ENCODE assay signal across 8 mouse cellular contexts in the genomic region with DNA sequence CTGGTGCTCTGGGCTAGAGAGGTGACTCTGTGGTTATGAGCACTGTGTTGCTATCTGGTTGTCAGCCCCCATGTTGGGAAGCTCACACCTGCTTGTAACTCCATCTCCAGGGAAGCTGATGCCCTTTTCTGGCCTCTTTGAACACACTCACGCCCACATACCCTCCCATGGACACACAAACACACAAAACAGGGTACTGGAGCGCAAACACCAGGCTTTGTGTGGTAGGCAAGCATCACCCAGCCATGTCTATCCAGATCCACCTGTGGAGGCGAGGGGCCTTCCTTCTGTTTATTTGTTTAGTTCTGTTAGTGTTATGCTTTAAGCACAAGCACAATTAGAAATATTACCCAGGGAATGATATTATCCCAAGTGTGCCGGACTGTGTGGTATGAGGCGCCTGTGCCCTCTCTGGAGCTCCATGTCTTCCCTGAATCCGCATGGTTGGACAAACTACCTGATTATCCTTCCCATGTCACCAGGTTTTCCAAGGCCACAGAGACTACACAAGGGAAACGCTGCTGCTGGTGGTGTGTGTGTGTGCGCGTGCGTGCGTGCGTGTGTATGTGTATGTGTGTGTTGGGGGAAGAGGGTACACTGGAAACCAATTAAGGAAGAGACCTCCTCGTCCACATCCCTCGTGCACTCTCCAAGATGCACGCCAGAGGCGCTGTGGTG. TPM values are rescaled to one million over a fixed set of nuclear protein-coding genes. Genes with fewer than 3 reads are reported as not detected.
DNase-seq lines count a peak whose midpoint lies in the region; ATAC-seq and TF ChIP-seq lines count a peak whose summit lies in the region.

No protein-coding gene starts in this region.

- H3K27ac ChIP-seq in heart, adult 2 months, result peak overlapping the region; percentile 84
- peak overlapping the region; percentile 91 for H3K27ac ChIP-seq in embryonic facial prominence, embryonic 12.5 days
- peak overlapping the region; percentile 84 for H3K27ac ChIP-seq in hindbrain, embryonic 15.5 days (replicated peaks)
- H3K27ac ChIP-seq in stomach, embryonic 16.5 days (ENCODE audit: low read length), result peak overlapping the region; percentile 95

- DNase-seq in heart, adult 2 months, result no peak
- no peak for DNase-seq in heart, adult 8-10 months (ENCODE audit: low spot score)
- DNase-seq in embryo, embryonic 9.5 days (ENCODE audit: extremely low spot score), result no peak

- H3K4me1 ChIP-seq in heart, adult 2 months (ENCODE audit: control insufficient read depth, insufficient read depth, low read length), result peaks cover 18% of the 10 kb centered on the region
- H3K4me1 ChIP-seq in embryonic facial prominence, embryonic 12.5 days, result peaks cover 30% of the 10 kb centered on the region
- peaks cover 18% of the 10 kb centered on the region for H3K4me1 ChIP-seq in hindbrain, embryonic 15.5 days (replicated peaks)
- peaks cover 18% of the 10 kb centered on the region; the same call in 1 of the 2 replicates for H3K4me1 ChIP-seq in megakaryocyte, embryonic 14.5 days
- H3K4me1 ChIP-seq in stomach, embryonic 16.5 days (ENCODE audit: control insufficient read depth, insufficient read depth, low read length), result peaks cover 27% of the 10 kb centered on the region

- TF ChIP-seq CTCF in heart, adult 2 months (IDR thresholded peaks at IDR 0.05), result peak; percentile 87
- peak; percentile 64 for TF ChIP-seq CTCF in C2C12 (IDR thresholded peaks at IDR 0.05; ENCODE audit: control insufficient read depth, insufficient read depth, insufficient read length)

- H3K27me3 ChIP-seq in heart, adult 2 months (ENCODE audit: control insufficient read depth, insufficient read depth, low read length), result no peaks in the 10 kb centered on the region
- no peaks in the 10 kb centered on the region for H3K27me3 ChIP-seq in C2C12 (ENCODE audit: control insufficient read depth, insufficient read depth, insufficient read length)
- H3K27me3 ChIP-seq in embryonic facial prominence, embryonic 12.5 days, result no peaks in the 10 kb centered on the region
- H3K27me3 ChIP-seq in hindbrain, embryonic 15.5 days, result no peaks in the 10 kb centered on the region
- peaks cover 6% of the 10 kb centered on the region for H3K27me3 ChIP-seq in megakaryocyte, embryonic 14.5 days (replicated peaks)
- H3K27me3 ChIP-seq in stomach, embryonic 16.5 days (ENCODE audit: control insufficient read depth, insufficient read depth, low read length), result no peaks in the 10 kb centered on the region

- H3K79me3 ChIP-seq in C2C12 (ENCODE audit: low read depth), result peaks cover 11% of the 10 kb centered on the region

- ATAC-seq in embryonic facial prominence, embryonic 12.5 days (ENCODE audit: insufficient number of reproducible peaks, insufficient read depth, low FRiP score, low TSS enrichment), result no peak; the same call in 1 of the 2 replicates
- peak; percentile 1 for ATAC-seq in hindbrain, embryonic 15.5 days (ENCODE audit: low FRiP score, low read depth)
- no peak for ATAC-seq in stomach, embryonic 16.5 days (ENCODE audit: insufficient read depth, low FRiP score)

- TF ChIP-seq EP300 in heart, adult 2 months (IDR thresholded peaks at IDR 0.05; ENCODE audit: insufficient read depth, low read depth, low read length), result no peak; the same call in 1 of the 2 replicates

- peaks cover 3% of the 10 kb centered on the region; the same call in 1 of the 2 replicates for H3K36me3 ChIP-seq in heart, adult 2 months (ENCODE audit: control insufficient read depth, insufficient read depth, low read length)
- H3K36me3 ChIP-seq in C2C12 (ENCODE audit: control insufficient read depth, insufficient read depth), result no peaks in the 10 kb centered on the region
- H3K36me3 ChIP-seq in embryonic facial prominence, embryonic 12.5 days, result no peaks in the 10 kb centered on the region
- 0 out of 2 replicates have a peak, but pooled peaks cover 3% of the 10 kb centered on the region for H3K36me3 ChIP-seq in hindbrain, embryonic 15.5 days
- peaks cover 3% of the 10 kb centered on the region for H3K36me3 ChIP-seq in megakaryocyte, embryonic 14.5 days (replicated peaks; ENCODE audit: low read length)
- no peaks in the 10 kb centered on the region for H3K36me3 ChIP-seq in stomach, embryonic 16.5 days (ENCODE audit: control insufficient read depth, insufficient read depth, low read length)

- H3K9me3 ChIP-seq in embryonic facial prominence, embryonic 12.5 days, result no peaks in the 10 kb centered on the region
- H3K9me3 ChIP-seq in hindbrain, embryonic 15.5 days, result no peaks in the 10 kb centered on the region
- H3K9me3 ChIP-seq in megakaryocyte, embryonic 14.5 days, result no peaks in the 10 kb centered on the region
- H3K9me3 ChIP-seq in stomach, embryonic 16.5 days (replicated peaks; ENCODE audit: control insufficient read depth, low read length), result no peaks in the 10 kb centered on the region

- no peaks in the 10 kb centered on the region; the same call in 1 of the 2 replicates for H3K79me2 ChIP-seq in heart, adult 2 months (replicated peaks; ENCODE audit: control insufficient read depth, insufficient read depth, low read length)
- H3K79me2 ChIP-seq in C2C12 (ENCODE audit: control insufficient read depth, insufficient read depth), result peaks cover 40% of the 10 kb centered on the region

- TF ChIP-seq POLR2A in heart, adult 2 months (IDR thresholded peaks at IDR 0.05; ENCODE audit: insufficient read depth, low read depth, low read length), result no peak

- H3K4me3 ChIP-seq in heart, adult 2 months, result peak overlapping the region; percentile 69
- peak overlapping the region; percentile 63 for H3K4me3 ChIP-seq in C2C12 (ENCODE audit: insufficient read depth, poor library complexity, severe bottlenecking)
- H3K4me3 ChIP-seq in embryonic facial prominence, embryonic 12.5 days, result peak overlapping the region; percentile 47
- H3K4me3 ChIP-seq in hindbrain, embryonic 15.5 days, result peak overlapping the region; percentile 57
- peak overlapping the region; percentile 90 for H3K4me3 ChIP-seq in megakaryocyte, embryonic 14.5 days (replicated peaks)
- peak overlapping the region; percentile 66 for H3K4me3 ChIP-seq in stomach, embryonic 16.5 days (replicated peaks; ENCODE audit: low read length)

- peak overlapping the region; percentile 82 for H3K4me2 ChIP-seq in embryonic facial prominence, embryonic 12.5 days (replicated peaks)
- peak overlapping the region; percentile 93 for H3K4me2 ChIP-seq in hindbrain, embryonic 15.5 days
- peak overlapping the region; percentile 87 for H3K4me2 ChIP-seq in stomach, embryonic 16.5 days (ENCODE audit: low read depth, low read length)

- H3ac ChIP-seq in C2C12 (ENCODE audit: control insufficient read depth, insufficient read length, low read depth), result peak overlapping the region; percentile 21

- intact Hi-C loops in heart, adult 2 months (cut with DNase I), result loop anchor here (1.0 kb wide), 2 partner anchors 33 to 45 kb away; no protein-coding TSS in a partner anchor

- WGBS in heart, adult 2 months, result 34% methylated on average over 16 of the region's 16 CpGs
- WGBS in embryonic facial prominence, embryonic 12.5 days, result 26% methylated on average over 16 of the region's 16 CpGs
- 29% methylated on average over 16 of the region's 16 CpGs for WGBS in hindbrain, embryonic 15.5 days
- WGBS in stomach, embryonic 16.5 days, result 28% methylated on average over 16 of the region's 16 CpGs

- H3K9ac ChIP-seq in heart, adult 2 months (ENCODE audit: low read depth, low read length), result peak overlapping the region; percentile 20
- H3K9ac ChIP-seq in embryonic facial prominence, embryonic 12.5 days, result 0 out of 2 replicates have a peak overlapping the region, but pooled peaks have one; percentile 52
- peak overlapping the region; percentile 53 for H3K9ac ChIP-seq in hindbrain, embryonic 15.5 days
- H3K9ac ChIP-seq in stomach, embryonic 16.5 days (ENCODE audit: low read length), result peak overlapping the region; percentile 83; the same call in 1 of the 2 replicates

TF ChIP-seq in C2C12, 6 proteins besides CTCF, POLR2A, EP300 and RAD21:
- no peak for TF ChIP-seq MYOD1 (IDR thresholded peaks at IDR 0.05; ENCODE audit: control insufficient read depth, insufficient read length, low read depth)
- peak; percentile 24 for TF ChIP-seq MAX (IDR thresholded peaks at IDR 0.05)
- no peak for TF ChIP-seq FOSL1 (IDR thresholded peaks at IDR 0.05; ENCODE audit: insufficient read depth, low read length, poor library complexity, severe bottlenecking)
- no peak for TF ChIP-seq USF1 (IDR thresholded peaks at IDR 0.05; ENCODE audit: low read depth)

RNA-seq across cellular contexts. Expression of gene Ston1, which starts 0.8 kb away (rescaled TPM):
- 10 to 100 TPM; 18.9 to 21.8 TPM for total RNA-seq in heart, adult 2 months (2021)
- polyA plus RNA-seq in heart, adult 2 months (2012; rRNA removed), result 9.4 and 16.8 TPM in 2 replicates
- 10 to 100 TPM; 15.0 to 20.7 (median 18.0) TPM for total RNA-seq in heart, adult 8-10 months (2022)
- polyA plus RNA-seq in C2C12 (2012; fragmentation: generic; extraction: Trizol), result 34.6 TPM
- polyA plus RNA-seq in embryonic facial prominence, embryonic 12.5 days (2016; fragmentation: Nextera tagmentation; extraction: Ambion mirVana), result 4.7 and 4.9 TPM in 2 replicates
- polyA plus RNA-seq in hindbrain, embryonic 15.5 days (2015; fragmentation: Nextera tagmentation; extraction: Ambion mirVana), result 1.7 and 2.0 TPM in 2 replicates
- polyA plus RNA-seq in megakaryocyte, embryonic 14.5 days (2012; ENCODE audit: insufficient read depth, low replicate concordance), result 0.29 TPM in 1 of 2 replicates, not detected in the other
- polyA plus RNA-seq in stomach, embryonic 16.5 days (2015; fragmentation: Nextera tagmentation; extraction: Ambion mirVana), result 2.5 and 5.3 TPM in 2 replicates

Comparison
In these comparisons a context has a peak if more than half of its experiments do, and no peak if none do; other contexts are left out.
1. H3K9ac ChIP-seq: peak in every context shown above with its lines; median percentile 83 in stomach, embryonic 16.5 days; 53 in hindbrain, embryonic 15.5 days; 52 in embryonic facial prominence, embryonic 12.5 days; 20 in heart, adult 2 months.